Comparison of ENCODE assay signal across 15 mouse cellular contexts in genomic region chr4:151160932-151161331, GRCm38 (mm10).
"Had no signal": no experiment of that assay in that cellular context is flagged by ENCODE, and none has a peak within 500 bp of the region (broad histone marks: within the 10 kb centered on the region; RNA-seq: fewer than 3 reads in every experiment).

No protein-coding gene starts in this region.

- H3K27me3 ChIP-seq: liver, embryonic 13.5 days had no signal

- H3K27ac ChIP-seq: limb, embryonic 12.5 days; liver, embryonic 13.5 days; lung, embryonic 15.5 days; midbrain, embryonic 13.5 days; neural tube, embryonic 13.5 days; stomach, embryonic 15.5 days had no signal

- H3K4me2 ChIP-seq: limb, embryonic 12.5 days; liver, embryonic 13.5 days; lung, embryonic 15.5 days; midbrain, embryonic 13.5 days; neural tube, embryonic 13.5 days; stomach, embryonic 15.5 days had no signal

- H3K36me3 ChIP-seq: limb, embryonic 12.5 days; liver, embryonic 13.5 days; lung, embryonic 15.5 days; midbrain, embryonic 13.5 days; neural tube, embryonic 13.5 days; stomach, embryonic 15.5 days had no signal

- H3K9me3 ChIP-seq: limb, embryonic 12.5 days; liver, embryonic 13.5 days; lung, embryonic 15.5 days; midbrain, embryonic 13.5 days; neural tube, embryonic 13.5 days; stomach, embryonic 15.5 days had no signal

- H3K9ac ChIP-seq: limb, embryonic 12.5 days; liver, embryonic 13.5 days; liver, postnatal 0 days; lung, embryonic 15.5 days; midbrain, embryonic 13.5 days; neural tube, embryonic 13.5 days; stomach, embryonic 15.5 days had no signal

- H3K4me3 ChIP-seq: limb, embryonic 12.5 days; liver, embryonic 13.5 days; lung, embryonic 15.5 days; midbrain, embryonic 13.5 days; neural tube, embryonic 13.5 days; stomach, embryonic 15.5 days had no signal

- DNase-seq: kidney, adult 8-10 months; kidney, postnatal 25 days; liver; liver, embryonic 13.5 days; liver, postnatal 0 days; lung, postnatal 36 days; right cerebral cortex, postnatal 14 days; thymus, adult 2 months; thymus, postnatal 25 days had no signal

- ATAC-seq: intestine, postnatal 0 days; liver, postnatal 0 days; midbrain, embryonic 13.5 days had no signal

- H3K4me1 ChIP-seq: limb, embryonic 12.5 days; liver, embryonic 13.5 days; stomach, embryonic 15.5 days had no signal
